Mouse (Mus musculus): ENCODE results near the gene Fam76b. TPM values are rescaled to one million over a fixed set of nuclear protein-coding genes. Genes with fewer than 3 reads are reported as not detected.

The Fam76b gene
- polyA plus RNA-seq, 1 experiment: 3.3 TPM

GRCm38 (mm10) chr9:13848481-13849480 lies 21.3 kb downstream of the Fam76b start:
- no peaks in the 10 kb centered on the region for H3K79me3 ChIP-seq (ENCODE audit: low read depth)
- peaks cover 18% of the 10 kb centered on the region for H3K36me3 ChIP-seq (ENCODE audit: control insufficient read depth, insufficient read depth)
- TF ChIP-seq MAX (IDR thresholded peaks at IDR 0.05) (no peak), USF1 (IDR thresholded peaks at IDR 0.05; ENCODE audit: low read depth) (no peak), MYOG (IDR thresholded peaks at IDR 0.05; ENCODE audit: control insufficient read depth, extremely low read depth, insufficient read length) (no peak), FOSL1 (IDR thresholded peaks at IDR 0.05; ENCODE audit: insufficient read depth, low read length, poor library complexity, severe bottlenecking) (no peak), MYOD1 (IDR thresholded peaks at IDR 0.05; ENCODE audit: control insufficient read depth, insufficient read length, low read depth) (no peak), CEBPB (IDR thresholded peaks at IDR 0.05; ENCODE audit: low read depth) (no peak), CTCF (IDR thresholded peaks at IDR 0.05; ENCODE audit: control insufficient read depth, insufficient read depth, insufficient read length) (no peak)
- H3ac ChIP-seq (ENCODE audit: control insufficient read depth, insufficient read length, low read depth): no peak overlapping the region
- H3K4me3 ChIP-seq (ENCODE audit: insufficient read depth, poor library complexity, severe bottlenecking): no peak overlapping the region
- H3K27me3 ChIP-seq (ENCODE audit: control insufficient read depth, insufficient read depth, insufficient read length): no peaks in the 10 kb centered on the region
- H3K79me2 ChIP-seq (ENCODE audit: control insufficient read depth, insufficient read depth): no peaks in the 10 kb centered on the region

GRCm38 (mm10) chr9:13853876-13854275 lies 26.4 kb downstream of the Fam76b start:
- H3K79me2 ChIP-seq (ENCODE audit: control insufficient read depth, insufficient read depth): no peaks in the 10 kb centered on the region
- no peaks in the 10 kb centered on the region for H3K36me3 ChIP-seq (ENCODE audit: control insufficient read depth, insufficient read depth)
- H3K4me3 ChIP-seq (ENCODE audit: insufficient read depth, poor library complexity, severe bottlenecking): no peak overlapping the region
- H3K27me3 ChIP-seq (ENCODE audit: control insufficient read depth, insufficient read depth, insufficient read length): no peaks in the 10 kb centered on the region
- no peak overlapping the region for H3ac ChIP-seq (ENCODE audit: control insufficient read depth, insufficient read length, low read depth)
- no peak for TF ChIP-seq CEBPB (IDR thresholded peaks at IDR 0.05; ENCODE audit: low read depth)
- no peak for TF ChIP-seq USF1 (IDR thresholded peaks at IDR 0.05; ENCODE audit: low read depth)
- no peak for TF ChIP-seq MYOD1 (IDR thresholded peaks at IDR 0.05; ENCODE audit: control insufficient read depth, insufficient read length, low read depth)
- no peak for TF ChIP-seq MAX (IDR thresholded peaks at IDR 0.05)
- no peak for TF ChIP-seq FOSL1 (IDR thresholded peaks at IDR 0.05; ENCODE audit: insufficient read depth, low read length, poor library complexity, severe bottlenecking)
- TF ChIP-seq CTCF (IDR thresholded peaks at IDR 0.05; ENCODE audit: control insufficient read depth, insufficient read depth, insufficient read length): no peak
- no peaks in the 10 kb centered on the region for H3K79me3 ChIP-seq (ENCODE audit: low read depth)

GRCm38 (mm10) chr9:13856247-13856646 lies 28.7 kb downstream of the Fam76b start:
- TF ChIP-seq USF1 (IDR thresholded peaks at IDR 0.05; ENCODE audit: low read depth) (no peak), FOSL1 (IDR thresholded peaks at IDR 0.05; ENCODE audit: insufficient read depth, low read length, poor library complexity, severe bottlenecking) (no peak), MYOD1 (IDR thresholded peaks at IDR 0.05; ENCODE audit: control insufficient read depth, insufficient read length, low read depth) (no peak), MYOG (IDR thresholded peaks at IDR 0.05; ENCODE audit: control insufficient read depth, extremely low read depth, insufficient read length) (no peak), CEBPB (IDR thresholded peaks at IDR 0.05; ENCODE audit: low read depth) (no peak), CTCF (IDR thresholded peaks at IDR 0.05; ENCODE audit: control insufficient read depth, insufficient read depth, insufficient read length) (no peak)
- H3ac ChIP-seq (ENCODE audit: control insufficient read depth, insufficient read length, low read depth): no peak overlapping the region
- no peaks in the 10 kb centered on the region for H3K36me3 ChIP-seq (ENCODE audit: control insufficient read depth, insufficient read depth)
- H3K27me3 ChIP-seq (ENCODE audit: control insufficient read depth, insufficient read depth, insufficient read length): no peaks in the 10 kb centered on the region
- H3K79me2 ChIP-seq (ENCODE audit: control insufficient read depth, insufficient read depth): no peaks in the 10 kb centered on the region
- H3K79me3 ChIP-seq (ENCODE audit: low read depth): no peaks in the 10 kb centered on the region
- no peak overlapping the region for H3K4me3 ChIP-seq (ENCODE audit: insufficient read depth, poor library complexity, severe bottlenecking)

GRCm38 (mm10) chr9:13856777-13857176 lies 29.3 kb downstream of the Fam76b start:
- H3K79me2 ChIP-seq (ENCODE audit: control insufficient read depth, insufficient read depth): no peaks in the 10 kb centered on the region
- no peak for TF ChIP-seq USF1 (IDR thresholded peaks at IDR 0.05; ENCODE audit: low read depth)
- no peak for TF ChIP-seq FOSL1 (IDR thresholded peaks at IDR 0.05; ENCODE audit: insufficient read depth, low read length, poor library complexity, severe bottlenecking)
- TF ChIP-seq CTCF (IDR thresholded peaks at IDR 0.05; ENCODE audit: control insufficient read depth, insufficient read depth, insufficient read length): no peak
- TF ChIP-seq MYOD1 (IDR thresholded peaks at IDR 0.05; ENCODE audit: control insufficient read depth, insufficient read length, low read depth): no peak
- TF ChIP-seq CEBPB (IDR thresholded peaks at IDR 0.05; ENCODE audit: low read depth): no peak
- no peak for TF ChIP-seq MYOG (IDR thresholded peaks at IDR 0.05; ENCODE audit: control insufficient read depth, extremely low read depth, insufficient read length)
- TF ChIP-seq MAX (IDR thresholded peaks at IDR 0.05): no peak
- no peaks in the 10 kb centered on the region for H3K36me3 ChIP-seq (ENCODE audit: control insufficient read depth, insufficient read depth)

GRCm38 (mm10) chr9:13867646-13868045 lies 40.1 kb downstream of the Fam76b start:
- Histone ChIP-seq H3ac (ENCODE audit: control insufficient read depth, insufficient read length, low read depth) (no peak overlapping the region), H3K79me3 (ENCODE audit: low read depth) (no peaks in the 10 kb centered on the region), H3K79me2 (ENCODE audit: control insufficient read depth, insufficient read depth) (no peaks in the 10 kb centered on the region), H3K27me3 (ENCODE audit: control insufficient read depth, insufficient read depth, insufficient read length) (peaks cover 3% of the 10 kb centered on the region), H3K4me3 (ENCODE audit: insufficient read depth, poor library complexity, severe bottlenecking) (no peak overlapping the region), H3K36me3 (ENCODE audit: control insufficient read depth, insufficient read depth) (no peaks in the 10 kb centered on the region)
- TF ChIP-seq CEBPB (IDR thresholded peaks at IDR 0.05; ENCODE audit: low read depth) (no peak), MYOG (IDR thresholded peaks at IDR 0.05; ENCODE audit: control insufficient read depth, extremely low read depth, insufficient read length) (no peak), MYOD1 (IDR thresholded peaks at IDR 0.05; ENCODE audit: control insufficient read depth, insufficient read length, low read depth) (no peak), MAX (IDR thresholded peaks at IDR 0.05) (no peak), FOSL1 (IDR thresholded peaks at IDR 0.05; ENCODE audit: insufficient read depth, low read length, poor library complexity, severe bottlenecking) (no peak), CTCF (IDR thresholded peaks at IDR 0.05; ENCODE audit: control insufficient read depth, insufficient read depth, insufficient read length) (no peak), USF1 (IDR thresholded peaks at IDR 0.05; ENCODE audit: low read depth) (no peak)

More at GRCm38 (mm10) chr9:13856777-13857176, 29.3 kb downstream of the Fam76b start:
- H3K79me3 ChIP-seq (ENCODE audit: low read depth): no peaks in the 10 kb centered on the region
- H3K27me3 ChIP-seq (ENCODE audit: control insufficient read depth, insufficient read depth, insufficient read length): no peaks in the 10 kb centered on the region
- no peak overlapping the region for H3ac ChIP-seq (ENCODE audit: control insufficient read depth, insufficient read length, low read depth)
- no peak overlapping the region for H3K4me3 ChIP-seq (ENCODE audit: insufficient read depth, poor library complexity, severe bottlenecking)
